Mouse (Mus musculus): ENCODE results near the gene Tnpo2.
A peak's percentile ranks its signal among the peaks of the same experiment; 100 is the strongest.

Tnpo2 gene

GRCm38 (mm10) chr8:85026670-85027515, 9.8 kb upstream of the Tnpo2 start, which contains the start of gene Trir:
Gene Trir (plus strand): TSS chr8:85026823.
- DNase-seq (ENCODE audit: low spot score in 2 of 2): peak; percentile 94 to 97

- DNase-seq (ENCODE audit: low spot score in 2 of 2): no peak
Measured at GRCm38 (mm10) chr8:85027516-85027855, 9.2 kb upstream of the Tnpo2 start.

GRCm38 (mm10) chr8:85027922-85028321, 8.8 kb upstream of the Tnpo2 start:
- no peak for DNase-seq (ENCODE audit: low spot score in 2 of 2)

GRCm38 (mm10) chr8:85029271-85029670, 7.4 kb upstream of the Tnpo2 start:
- no peak for DNase-seq (ENCODE audit: low spot score in 2 of 2)

- no peak for DNase-seq (ENCODE audit: low spot score in 2 of 2)
Measured at GRCm38 (mm10) chr8:85032622-85033311, 3.9 kb upstream of the Tnpo2 start.

- no peak for DNase-seq (ENCODE audit: low spot score in 2 of 2)
Measured at GRCm38 (mm10) chr8:85033867-85034266, 2.8 kb upstream of the Tnpo2 start.

GRCm38 (mm10) chr8:85034764-85035163, 2.0 kb upstream of the Tnpo2 start:
- DNase-seq (ENCODE audit: low spot score in 2 of 2): peak; percentile 44 to 76

GRCm38 (mm10) chr8:85035165-85035727, 1.5 kb upstream of the Tnpo2 start:
- no peak for DNase-seq (ENCODE audit: low spot score in 2 of 2)

- DNase-seq (ENCODE audit: low spot score in 2 of 2): no peak
Measured at GRCm38 (mm10) chr8:85035728-85036310, 896 bp upstream of the Tnpo2 start.

GRCm38 (mm10) chr8:85036381-85036717, 366 bp upstream of the Tnpo2 start:
- DNase-seq (ENCODE audit: low spot score in 2 of 2): no peak

- DNase-seq (ENCODE audit: low spot score in 2 of 2): no peak
Measured at GRCm38 (mm10) chr8:85037366-85037680, 608 bp downstream of the Tnpo2 start.

- DNase-seq (ENCODE audit: low spot score in 2 of 2): peak in 1 of 2 experiments; percentile 45
Measured at GRCm38 (mm10) chr8:85037681-85038531, 1.2 kb downstream of the Tnpo2 start.

GRCm38 (mm10) chr8:85043619-85044018, 6.9 kb downstream of the Tnpo2 start:
- DNase-seq (ENCODE audit: low spot score in 2 of 2): no peak

GRCm38 (mm10) chr8:85057367-85057766, 20.7 kb downstream of the Tnpo2 start:
- no peak for DNase-seq (ENCODE audit: low spot score in 2 of 2)

- DNase-seq (ENCODE audit: low spot score in 2 of 2): peak; percentile 81 to 88
Measured at GRCm38 (mm10) chr8:85059879-85060616, 23.3 kb downstream of the Tnpo2 start, which contains the start of gene Fbxw9. Gene Fbxw9 (plus strand): TSS chr8:85060055.

GRCm38 (mm10) chr8:85062603-85063002, 25.9 kb downstream of the Tnpo2 start:
- DNase-seq (ENCODE audit: low spot score in 2 of 2): no peak

GRCm38 (mm10) chr8:85065213-85065612, 28.5 kb downstream of the Tnpo2 start:
- DNase-seq (ENCODE audit: low spot score in 2 of 2): no peak

- DNase-seq (ENCODE audit: low spot score in 2 of 2): no peak
Measured at GRCm38 (mm10) chr8:85067155-85067554, 30.4 kb downstream of the Tnpo2 start.

GRCm38 (mm10) chr8:85067982-85068381, 31.3 kb downstream of the Tnpo2 start, which contains the start of gene Gm5741:
Gene Gm5741 (minus strand): TSS chr8:85067982.
- no peak for DNase-seq (ENCODE audit: low spot score in 2 of 2)

- DNase-seq (ENCODE audit: low spot score in 2 of 2): no peak
Measured at GRCm38 (mm10) chr8:85071041-85071440, 34.3 kb downstream of the Tnpo2 start.
